Mouse (Mus musculus): Measurements from ENCODE around the gene Usp12. TPM values are rescaled to one million over a fixed set of nuclear protein-coding genes. Genes with fewer than 3 reads are reported as not detected.

Gene Usp12
- polyA plus RNA-seq (2015; fragmentation: Nextera tagmentation; extraction: Ambion mirVana) = 10.6 and 12.1 TPM in 2 replicates

DNA sequence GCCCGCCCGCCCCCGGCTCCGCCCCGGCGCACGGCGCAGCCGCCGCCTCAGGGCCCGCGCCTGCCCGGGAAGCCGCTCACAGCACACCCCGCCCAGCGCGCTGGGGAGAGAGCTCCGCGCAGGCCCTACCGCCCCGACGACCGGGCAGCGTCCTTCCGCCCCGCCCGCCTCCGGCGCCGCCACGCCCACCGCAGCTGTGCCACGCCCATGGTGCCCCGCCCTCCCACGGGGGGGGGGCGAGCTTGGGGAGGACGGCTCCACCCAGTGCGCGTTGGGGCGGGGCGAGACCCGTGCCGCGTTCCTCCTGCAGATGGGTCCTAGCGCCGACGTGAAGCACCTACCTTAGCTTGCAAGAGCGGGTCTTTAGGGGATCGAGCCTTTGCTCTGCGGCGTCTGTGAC is at the start of gene Usp12:
Gene Usp12 (minus strand): TSS at position 154 of the 400 bp plus-strand sequence.

DNA sequence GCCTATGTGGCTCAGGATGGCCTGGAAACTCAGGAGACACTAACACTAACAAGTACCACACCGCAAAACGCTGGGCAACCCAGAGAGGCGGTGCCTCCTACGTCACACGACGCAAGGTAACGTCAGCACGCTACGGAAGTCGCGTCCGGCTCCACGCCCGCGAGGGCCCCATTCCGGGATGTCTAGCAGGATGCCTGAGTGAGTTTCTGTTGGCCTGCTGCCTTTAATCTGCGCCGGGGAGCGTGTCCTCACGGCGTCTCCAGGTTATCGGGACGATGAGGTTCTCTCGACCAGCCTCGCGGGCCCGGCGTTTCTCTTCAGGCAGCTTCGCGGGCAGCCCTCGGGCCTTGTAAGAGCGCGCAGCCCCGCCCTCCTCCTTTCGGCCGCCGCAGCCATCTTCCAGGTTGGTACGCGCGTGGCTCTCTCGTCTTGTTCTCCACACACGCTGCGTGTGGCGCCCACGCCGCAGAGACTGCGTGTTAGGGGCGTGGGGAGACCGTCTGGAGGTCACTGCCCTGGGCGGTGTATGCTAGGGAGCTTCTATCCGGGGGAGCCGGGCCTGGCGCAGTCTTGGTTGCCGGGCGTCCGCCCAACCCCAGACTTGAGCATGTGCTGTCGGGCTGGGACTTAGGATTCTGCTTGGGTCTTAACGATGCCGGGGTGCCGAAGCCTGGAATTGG is 38.1 kb upstream of the Usp12 start, which contains the start of gene Rpl21:
Gene Rpl21 (plus strand): TSS at position 122 of the 680 bp plus-strand sequence.

Other genes with a start within 250 kb of the Usp12 start
- gene Gm3415, start 238.9 kb downstream of the Usp12 start, polyA plus RNA-seq (2015; fragmentation: Nextera tagmentation; extraction: Ambion mirVana) = not detected in 2 replicates
- gene Gpr12, start 209.8 kb downstream of the Usp12 start, polyA plus RNA-seq (2015; fragmentation: Nextera tagmentation; extraction: Ambion mirVana) = 0.11 TPM in 1 of 2 replicates, not detected in the other
- 526 and 721 TPM in 2 replicates for gene Rpl21, start 37.9 kb upstream of the Usp12 start, polyA plus RNA-seq (2015; fragmentation: Nextera tagmentation; extraction: Ambion mirVana)
- gene Rasl11a, start 50.1 kb upstream of the Usp12 start, polyA plus RNA-seq (2015; fragmentation: Nextera tagmentation; extraction: Ambion mirVana) = 20.7 and 31.9 TPM in 2 replicates
- 75.6 and 83.0 TPM in 2 replicates for gene Gtf3a, start 153.7 kb upstream of the Usp12 start, polyA plus RNA-seq (2015; fragmentation: Nextera tagmentation; extraction: Ambion mirVana)
- gene Mtif3, start 168.8 kb upstream of the Usp12 start, polyA plus RNA-seq (2015; fragmentation: Nextera tagmentation; extraction: Ambion mirVana) = 44.4 and 47.1 TPM in 2 replicates

All from adrenal gland, postnatal 0 days (tissue).